Mouse (Mus musculus): ENCODE measurements around the gene Ino80d. TPM values are rescaled to one million over a fixed set of nuclear protein-coding genes. Genes with fewer than 3 reads are reported as not detected.
"Not testable (repeated sequence)": the region's sequence is repeated elsewhere in the genome, so short reads cannot be mapped to it uniquely, and the experiment has no call there.

Ino80d gene
- 8.2 and 10.9 TPM in 2 replicates for polyA plus RNA-seq (2015; fragmentation: Nextera tagmentation; extraction: Ambion mirVana)

DNA sequence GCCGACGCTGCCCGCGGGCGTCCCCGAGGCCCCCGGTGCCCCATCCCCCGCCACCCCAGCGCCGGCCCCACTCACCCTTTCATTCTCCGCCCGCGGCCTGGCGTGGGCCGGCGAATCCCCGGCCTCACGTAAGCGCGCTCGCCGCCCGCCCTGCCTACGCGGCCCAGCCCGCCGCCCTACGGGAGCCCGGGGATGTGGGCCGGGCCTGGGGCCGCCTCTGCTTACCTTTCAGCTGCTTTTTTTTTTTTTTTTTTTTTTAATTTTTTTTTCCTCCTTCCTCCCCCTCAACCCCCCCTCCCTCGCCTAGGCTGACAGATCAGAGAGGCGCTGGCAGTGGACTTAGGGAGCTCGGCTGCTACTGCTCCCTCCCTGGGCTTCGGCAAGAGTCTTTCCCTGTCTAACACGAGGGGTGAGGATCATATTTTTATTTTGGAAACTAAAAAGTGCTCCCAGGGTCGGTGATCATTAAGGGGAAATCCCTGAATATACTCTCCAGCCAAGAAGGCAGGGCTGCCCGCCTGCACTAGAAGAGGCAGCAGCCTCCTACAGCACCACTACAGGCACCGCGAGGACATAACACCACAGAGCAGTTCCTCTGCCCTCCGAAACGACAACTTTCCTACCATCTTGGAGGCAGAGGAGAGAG, at the start of gene Ino80d:
TSS of gene Ino80d (minus strand) at position 532 of the 646 bp plus-strand sequence.
- Histone ChIP-seq H3K27me3 (replicated peaks) (no peaks in the 10 kb centered on the region), H3K27ac (replicated peaks) (peak within 1 kb of the TSS; percentile 97), H3K36me3 (peaks cover 4% of the 10 kb centered on the region; the same call in 1 of the 2 replicates), H3K4me3 (replicated peaks) (peak within 1 kb of the TSS; percentile 86), H3K9ac (replicated peaks) (peak within 1 kb of the TSS; percentile 97), H3K9me3 (replicated peaks) (no peaks in the 10 kb centered on the region), H3K4me2 (peak within 1 kb of the TSS; percentile 88), H3K4me1 (peaks cover 41% of the 10 kb centered on the region)
- ATAC-seq (ENCODE audit: low FRiP score) = peak; percentile 93
- WGBS = 1% methylated on average over 26 of the region's 42 CpGs

DNA sequence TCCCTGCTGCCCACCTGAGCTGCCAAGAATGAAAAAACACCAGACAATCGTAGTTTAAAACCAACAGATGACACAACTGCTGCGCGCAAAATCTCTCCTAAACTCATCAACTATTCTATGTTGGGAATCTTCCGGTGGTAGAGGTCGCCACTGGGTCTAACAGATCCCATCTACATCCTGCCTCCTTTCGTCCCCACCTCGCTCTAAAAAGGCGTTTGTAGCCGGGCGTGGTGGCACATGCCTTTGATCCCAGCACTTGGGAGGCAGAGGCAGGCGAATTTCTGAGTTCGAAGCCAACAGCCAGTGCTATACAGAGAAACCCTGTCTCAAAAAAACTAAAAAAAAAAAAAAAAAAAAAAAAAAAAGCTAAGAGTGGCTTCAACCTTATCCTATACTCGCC, 25.8 kb upstream of the Ino80d start:
- no peaks in the 10 kb centered on the region for H3K27me3 ChIP-seq (replicated peaks)
- H3K9me3 ChIP-seq (replicated peaks) = no peaks in the 10 kb centered on the region
- H3K27ac ChIP-seq (replicated peaks) = no peak overlapping the region
- no peak for ATAC-seq (ENCODE audit: low FRiP score)
- no peak overlapping the region for H3K9ac ChIP-seq (replicated peaks)
- no peak overlapping the region for H3K4me3 ChIP-seq (replicated peaks)
- H3K36me3 ChIP-seq = peaks cover 47% of the 10 kb centered on the region
- H3K4me1 ChIP-seq = no peaks in the 10 kb centered on the region
- WGBS = 96% methylated on average over 13 of the region's 13 CpGs
- no peak overlapping the region for H3K4me2 ChIP-seq

DNA sequence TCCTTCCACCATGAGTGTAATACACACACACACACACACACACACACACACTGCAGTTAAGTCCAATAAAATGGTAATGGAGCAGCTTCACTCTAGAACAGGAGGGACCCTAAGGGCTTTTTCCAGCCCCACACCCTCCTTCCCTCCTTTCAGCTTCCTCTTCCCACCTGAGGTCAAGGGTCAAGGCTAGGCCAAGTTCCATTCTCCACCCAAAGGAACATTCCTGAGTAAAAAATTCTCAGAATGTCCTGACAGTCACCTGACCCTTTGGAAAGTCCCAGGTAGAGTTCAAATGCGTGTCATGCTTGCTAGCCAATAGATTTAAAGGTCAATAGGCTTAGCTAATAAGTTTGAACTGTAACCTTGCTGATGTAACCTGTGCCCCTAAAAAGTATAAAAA, 24.1 kb upstream of the Ino80d start:
- not testable (repeated sequence) for H3K27ac ChIP-seq (replicated peaks)

DNA sequence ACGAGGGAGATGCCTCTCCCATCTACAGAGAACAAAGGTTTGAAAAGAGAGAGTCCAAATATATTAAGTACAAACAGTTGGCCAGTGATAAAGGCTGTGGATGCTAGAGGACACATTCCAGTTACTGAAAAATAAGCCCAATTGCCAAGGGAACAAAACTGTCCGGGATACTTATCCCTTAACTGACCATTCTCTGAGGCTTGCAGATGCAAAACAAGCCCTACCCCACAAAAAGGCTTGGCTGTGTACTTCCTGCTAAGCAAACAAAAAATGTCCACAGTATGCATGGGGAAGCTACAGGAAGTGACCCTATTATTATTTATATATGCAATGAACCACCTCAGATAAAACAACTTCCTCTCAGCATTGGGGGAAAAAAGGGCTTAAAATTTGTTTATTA, 23.5 kb upstream of the Ino80d start:
- Histone ChIP-seq H3K36me3 (peaks cover 32% of the 10 kb centered on the region), H3K4me2 (no peak overlapping the region), H3K27ac (replicated peaks) (no peak overlapping the region), H3K27me3 (replicated peaks) (no peaks in the 10 kb centered on the region), H3K9ac (replicated peaks) (no peak overlapping the region), H3K9me3 (replicated peaks) (no peaks in the 10 kb centered on the region), H3K4me1 (no peaks in the 10 kb centered on the region), H3K4me3 (replicated peaks) (no peak overlapping the region)
- ATAC-seq (ENCODE audit: low FRiP score) = no peak
- 94% methylated on average over 2 of the region's 2 CpGs for WGBS

More for the DNA sequence above, 24.1 kb upstream of the Ino80d start:
- H3K36me3 ChIP-seq = peaks cover 35% of the 10 kb centered on the region
- H3K4me2 ChIP-seq; H3K9me3 ChIP-seq (replicated peaks); H3K4me3 ChIP-seq (replicated peaks); H3K27me3 ChIP-seq (replicated peaks); H3K4me1 ChIP-seq; ATAC-seq (ENCODE audit: low FRiP score); H3K9ac ChIP-seq (replicated peaks): not testable (repeated sequence)
- WGBS = 98% methylated on average over 1 of the region's 1 CpGs

DNA sequence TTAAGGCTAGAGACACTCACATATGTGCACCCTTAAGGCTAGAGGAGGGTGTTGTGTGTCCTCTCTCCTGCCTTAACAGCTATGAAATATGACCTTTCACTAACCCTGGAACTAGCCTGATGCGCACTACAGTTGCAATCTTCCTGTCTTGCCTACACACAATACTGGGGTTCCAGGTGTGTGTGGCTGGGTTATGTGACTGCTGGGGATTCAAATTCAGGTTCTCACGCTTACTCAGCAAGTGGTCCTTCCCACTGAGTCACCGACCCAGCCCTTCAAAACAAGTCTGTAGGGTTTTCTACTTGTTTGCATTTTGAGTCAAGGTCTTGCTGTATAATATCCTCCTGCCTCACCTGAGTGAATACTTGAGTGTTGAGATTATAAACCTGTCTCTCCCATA, 20.1 kb upstream of the Ino80d start:
- no peaks in the 10 kb centered on the region for H3K9me3 ChIP-seq (replicated peaks)
- WGBS = 82% methylated on average over 3 of the region's 3 CpGs
- H3K27me3 ChIP-seq (replicated peaks) = no peaks in the 10 kb centered on the region
- ATAC-seq (ENCODE audit: low FRiP score) = no peak
- H3K36me3 ChIP-seq = peaks cover 18% of the 10 kb centered on the region
- no peak overlapping the region for H3K27ac ChIP-seq (replicated peaks)
- H3K4me2 ChIP-seq = no peak overlapping the region
- H3K9ac ChIP-seq (replicated peaks) = no peak overlapping the region
- no peaks in the 10 kb centered on the region for H3K4me1 ChIP-seq
- H3K4me3 ChIP-seq (replicated peaks) = no peak overlapping the region

DNA sequence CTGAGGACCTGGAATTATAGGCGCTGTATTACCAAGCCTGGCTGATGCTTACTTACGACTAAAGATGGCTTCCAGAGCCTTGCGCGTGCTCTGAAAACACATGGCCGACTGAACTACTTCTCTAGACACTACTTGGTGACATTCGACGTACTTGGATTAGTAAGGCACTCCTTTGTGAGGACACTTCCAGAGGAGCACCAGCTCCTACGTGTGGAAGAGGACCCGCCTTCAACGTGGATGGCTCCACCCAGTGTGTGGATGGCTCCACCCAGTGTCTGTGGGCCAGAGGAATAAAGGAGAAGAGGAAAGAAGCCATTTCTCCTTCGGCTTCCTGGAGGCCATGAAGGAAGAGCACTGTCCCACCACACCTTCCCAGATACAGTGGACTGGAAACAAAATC, 17.3 kb upstream of the Ino80d start:
- 95% methylated on average over 11 of the region's 11 CpGs for WGBS
- ATAC-seq (ENCODE audit: low FRiP score) = no peak
- Histone ChIP-seq H3K4me1 (peaks cover 7% of the 10 kb centered on the region), H3K9ac (replicated peaks) (no peak overlapping the region), H3K27me3 (replicated peaks) (no peaks in the 10 kb centered on the region), H3K4me2 (no peak overlapping the region), H3K27ac (replicated peaks) (no peak overlapping the region), H3K4me3 (replicated peaks) (no peak overlapping the region), H3K36me3 (peaks cover 6% of the 10 kb centered on the region; the same call in 1 of the 2 replicates), H3K9me3 (replicated peaks) (no peaks in the 10 kb centered on the region)

DNA sequence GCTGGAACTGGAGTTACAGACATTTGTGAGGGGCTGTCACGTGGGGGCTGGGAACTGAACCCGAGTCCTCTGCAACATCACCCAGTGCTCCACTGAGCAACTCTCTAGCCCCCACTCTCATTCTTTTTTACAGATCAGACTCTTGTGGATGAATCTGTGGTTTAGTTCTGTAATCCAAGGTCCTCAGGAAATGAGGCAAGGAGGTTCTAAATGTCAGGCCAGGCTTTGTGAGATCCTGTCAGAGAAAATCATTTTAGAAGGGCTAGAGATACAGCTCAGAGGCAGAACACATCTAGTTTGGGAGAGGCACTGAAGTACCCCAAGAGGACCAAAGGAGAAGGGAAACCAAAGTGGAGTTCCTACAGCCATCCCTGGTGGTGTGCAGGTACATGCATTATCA, 16.4 kb upstream of the Ino80d start:
- H3K36me3 ChIP-seq = peaks cover 9% of the 10 kb centered on the region
- H3K9ac ChIP-seq (replicated peaks) = no peak overlapping the region
- no peaks in the 10 kb centered on the region for H3K9me3 ChIP-seq (replicated peaks)
- no peak overlapping the region for H3K27ac ChIP-seq (replicated peaks)
- H3K4me1 ChIP-seq = peaks cover 7% of the 10 kb centered on the region
- no peak for ATAC-seq (ENCODE audit: low FRiP score)
- H3K4me2 ChIP-seq = no peak overlapping the region
- no peaks in the 10 kb centered on the region for H3K27me3 ChIP-seq (replicated peaks)
- WGBS = 100% methylated on average over 2 of the region's 2 CpGs
- H3K4me3 ChIP-seq (replicated peaks) = no peak overlapping the region

DNA sequence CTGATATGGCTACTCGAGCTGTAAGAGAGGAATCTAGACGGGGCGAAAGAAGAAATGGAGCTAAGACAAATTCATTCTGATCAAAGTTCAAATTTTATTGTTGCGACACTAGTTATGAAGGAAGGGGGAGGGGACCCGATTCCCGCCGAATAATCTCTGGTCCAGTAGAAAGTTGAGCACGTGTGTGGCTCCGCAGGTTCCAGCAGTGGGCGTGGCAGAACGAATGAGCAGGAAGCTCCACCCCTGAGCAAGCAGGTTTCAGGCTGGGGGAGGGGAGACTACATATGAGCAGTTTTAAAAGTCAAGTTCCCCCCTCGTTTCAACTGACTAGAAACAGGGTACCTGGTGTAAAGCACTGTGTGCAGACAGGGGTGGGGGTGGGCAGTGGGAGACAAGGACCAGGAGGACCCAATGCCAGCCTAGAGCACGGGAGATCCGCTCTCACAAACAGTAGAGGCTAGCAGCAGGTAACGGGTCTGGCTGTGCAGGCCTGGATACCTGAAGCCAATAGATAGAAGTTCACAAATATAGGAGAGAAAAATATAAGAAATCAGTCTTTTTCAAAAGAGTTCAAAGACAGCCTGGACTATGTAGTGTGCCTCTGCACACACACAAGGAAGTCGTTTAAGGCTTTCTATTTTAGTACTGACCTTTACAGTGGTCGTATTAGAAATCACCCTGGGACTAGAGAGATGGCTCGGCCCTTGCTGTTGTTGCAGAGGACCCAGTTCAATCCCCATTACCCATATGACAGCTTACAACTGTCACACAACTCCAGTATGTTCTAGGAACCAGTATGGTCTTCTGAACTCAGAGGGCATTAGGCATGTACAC, 15.6 kb upstream of the Ino80d start:
- ATAC-seq (ENCODE audit: low FRiP score) = peak; percentile 51; the same call in 1 of the 2 replicates
- H3K9ac ChIP-seq (replicated peaks) = no peak overlapping the region
- H3K9me3 ChIP-seq (replicated peaks) = no peaks in the 10 kb centered on the region
- WGBS = 23% methylated on average over 18 of the region's 18 CpGs
- peaks cover 9% of the 10 kb centered on the region for H3K36me3 ChIP-seq
- H3K4me1 ChIP-seq = peaks cover 7% of the 10 kb centered on the region
- peak overlapping the region; percentile 51 for H3K4me2 ChIP-seq
- H3K27ac ChIP-seq (replicated peaks) = no peak overlapping the region
- H3K4me3 ChIP-seq (replicated peaks) = peak overlapping the region; percentile 9; the same call in 1 of the 2 replicates
- no peaks in the 10 kb centered on the region for H3K27me3 ChIP-seq (replicated peaks)

DNA sequence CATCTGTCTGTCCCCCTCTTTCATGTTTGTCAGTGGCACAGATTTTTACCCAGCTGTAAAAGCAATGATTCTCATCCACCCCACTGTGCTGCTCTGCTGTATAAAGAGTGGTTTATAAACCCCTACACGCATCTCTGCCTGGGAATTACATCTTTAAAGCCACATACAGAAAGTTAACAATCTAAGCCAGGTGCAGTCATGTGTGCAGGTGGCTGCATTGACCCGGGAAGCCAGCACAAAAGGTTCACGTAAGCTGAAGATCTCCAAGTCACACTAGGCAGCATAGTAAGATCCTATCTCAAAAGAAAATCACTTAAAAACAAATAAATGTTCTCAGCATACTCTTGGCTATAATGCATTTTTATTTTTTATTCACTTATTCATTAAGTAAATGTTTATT, 14.8 kb upstream of the Ino80d start:
- H3K27ac ChIP-seq (replicated peaks) = no peak overlapping the region
- H3K9ac ChIP-seq (replicated peaks) = no peak overlapping the region
- no peak overlapping the region for H3K4me3 ChIP-seq (replicated peaks)
- WGBS = 35% methylated on average over 3 of the region's 3 CpGs
- peaks cover 9% of the 10 kb centered on the region for H3K36me3 ChIP-seq
- H3K27me3 ChIP-seq (replicated peaks) = no peaks in the 10 kb centered on the region
- ATAC-seq (ENCODE audit: low FRiP score) = no peak
- no peaks in the 10 kb centered on the region for H3K9me3 ChIP-seq (replicated peaks)
- peaks cover 7% of the 10 kb centered on the region for H3K4me1 ChIP-seq
- H3K4me2 ChIP-seq = peak overlapping the region; percentile 51; the same call in 1 of the 2 replicates

DNA sequence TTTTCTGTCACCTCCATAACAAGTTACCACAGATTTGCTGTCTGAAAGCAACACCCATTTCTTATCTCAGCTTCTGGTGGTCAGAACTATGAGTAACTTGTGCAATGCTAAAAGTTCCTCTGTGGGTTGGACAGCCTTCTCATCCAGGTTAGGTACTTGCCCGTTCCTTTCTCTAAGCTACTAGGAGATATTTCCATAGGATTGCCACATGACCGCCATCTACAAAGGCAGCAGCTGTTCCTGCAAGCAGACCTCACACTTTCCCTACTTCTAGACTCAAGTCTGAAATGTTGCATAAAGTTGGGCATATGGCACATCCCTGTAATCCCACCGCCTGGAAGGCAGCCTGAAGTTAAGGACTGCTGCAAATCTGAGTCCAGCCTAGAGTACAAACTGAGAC, 11.7 kb upstream of the Ino80d start:
- Histone ChIP-seq H3K36me3 (peaks cover 14% of the 10 kb centered on the region), H3K4me2 (no peak overlapping the region), H3K4me3 (replicated peaks) (no peak overlapping the region), H3K9ac (replicated peaks) (no peak overlapping the region), H3K27ac (replicated peaks) (no peak overlapping the region), H3K9me3 (replicated peaks) (no peaks in the 10 kb centered on the region), H3K4me1 (peaks cover 7% of the 10 kb centered on the region), H3K27me3 (replicated peaks) (no peaks in the 10 kb centered on the region)
- ATAC-seq (ENCODE audit: low FRiP score) = no peak
- 97% methylated on average over 3 of the region's 3 CpGs for WGBS

DNA sequence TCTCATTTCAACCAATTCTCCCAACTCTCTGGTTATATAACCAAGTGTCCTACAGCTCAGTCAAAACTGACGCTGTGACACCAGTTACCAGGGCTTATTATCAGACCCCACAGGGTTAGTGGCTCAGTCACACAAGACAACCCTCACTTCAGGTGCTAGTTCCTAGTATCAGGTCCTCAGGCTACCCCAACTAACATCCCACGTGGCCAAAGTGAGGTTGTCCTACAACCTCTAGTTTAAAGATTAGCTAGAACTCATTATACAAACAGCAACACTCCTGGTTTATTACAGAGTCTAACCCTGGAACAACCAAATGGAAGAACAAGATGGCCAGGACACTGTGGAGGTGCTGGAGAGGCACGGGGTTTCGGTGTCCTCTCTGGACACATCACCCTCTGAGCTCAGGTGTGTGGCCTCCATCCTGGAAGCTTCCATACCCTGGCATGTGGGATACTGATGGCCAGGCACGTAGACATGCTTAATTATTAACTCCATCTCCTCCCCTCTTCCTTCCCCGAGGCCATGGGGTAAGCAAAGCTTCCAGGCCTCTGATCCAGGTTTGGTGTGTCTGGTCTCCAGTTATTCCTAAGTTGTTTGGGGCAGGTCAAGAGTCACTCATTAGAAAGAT, 9.5 kb upstream of the Ino80d start:
- Histone ChIP-seq H3K4me1 (peaks cover 3% of the 10 kb centered on the region), H3K4me3 (replicated peaks) (no peak overlapping the region), H3K36me3 (peaks cover 32% of the 10 kb centered on the region), H3K9ac (replicated peaks) (no peak overlapping the region), H3K9me3 (replicated peaks) (no peaks in the 10 kb centered on the region), H3K27ac (replicated peaks) (no peak overlapping the region), H3K27me3 (replicated peaks) (no peaks in the 10 kb centered on the region), H3K4me2 (no peak overlapping the region)
- 77% methylated on average over 6 of the region's 6 CpGs for WGBS
- ATAC-seq (ENCODE audit: low FRiP score) = no peak

All from neural tube, embryonic 15.5 days (tissue).